Mouse (Mus musculus) duodenum, adult 2 months (tissue): ENCODE data around the gene Gm3854. TPM values are rescaled to one million over a fixed set of nuclear protein-coding genes. Genes with fewer than 3 reads are reported as not detected.

Source experiments
- polyA plus RNA-seq: library from polyadenylated mRNA; depleted of rRNA; stranded (reverse); fragments of >200 nt; gene quantifications from 2 replicates; pipeline ENCODE4 v1.2.3, GENCODE M21; 2012; ENCODE audit warnings: low replicate concordance; rRNA removed

Gm3854 gene
- not detected in 2 replicates for polyA plus RNA-seq

DNA sequence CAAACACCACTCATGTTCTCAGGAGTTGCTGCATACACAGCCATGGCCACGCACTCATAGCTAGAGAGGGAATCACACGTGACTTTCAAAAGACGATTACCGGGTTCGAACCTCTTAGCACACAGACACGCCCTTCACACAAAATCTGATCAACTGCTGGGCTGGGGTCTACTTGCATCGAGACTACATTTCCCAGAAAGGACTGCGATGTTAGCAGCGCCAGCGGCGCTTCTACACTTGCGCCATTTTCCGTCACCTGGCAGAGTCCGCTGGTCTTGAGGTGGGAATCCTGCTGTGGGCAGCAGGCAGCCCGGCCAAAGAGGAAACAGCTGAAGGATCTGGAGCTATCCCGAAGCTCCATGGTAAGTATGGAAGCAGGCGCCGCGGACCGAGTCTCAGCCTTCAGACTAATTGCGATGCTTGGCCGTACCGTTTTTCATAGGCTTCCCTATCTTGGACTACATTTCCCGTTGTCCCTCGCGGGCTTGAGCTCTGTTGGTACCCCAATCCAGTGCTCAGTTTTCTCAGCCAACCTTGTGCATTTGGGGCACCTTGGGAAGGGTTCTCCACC is at the start of gene Gm3854:
TSS of gene Gm3854 (plus strand) at position 259 of the 571 bp plus-strand sequence.

DNA sequence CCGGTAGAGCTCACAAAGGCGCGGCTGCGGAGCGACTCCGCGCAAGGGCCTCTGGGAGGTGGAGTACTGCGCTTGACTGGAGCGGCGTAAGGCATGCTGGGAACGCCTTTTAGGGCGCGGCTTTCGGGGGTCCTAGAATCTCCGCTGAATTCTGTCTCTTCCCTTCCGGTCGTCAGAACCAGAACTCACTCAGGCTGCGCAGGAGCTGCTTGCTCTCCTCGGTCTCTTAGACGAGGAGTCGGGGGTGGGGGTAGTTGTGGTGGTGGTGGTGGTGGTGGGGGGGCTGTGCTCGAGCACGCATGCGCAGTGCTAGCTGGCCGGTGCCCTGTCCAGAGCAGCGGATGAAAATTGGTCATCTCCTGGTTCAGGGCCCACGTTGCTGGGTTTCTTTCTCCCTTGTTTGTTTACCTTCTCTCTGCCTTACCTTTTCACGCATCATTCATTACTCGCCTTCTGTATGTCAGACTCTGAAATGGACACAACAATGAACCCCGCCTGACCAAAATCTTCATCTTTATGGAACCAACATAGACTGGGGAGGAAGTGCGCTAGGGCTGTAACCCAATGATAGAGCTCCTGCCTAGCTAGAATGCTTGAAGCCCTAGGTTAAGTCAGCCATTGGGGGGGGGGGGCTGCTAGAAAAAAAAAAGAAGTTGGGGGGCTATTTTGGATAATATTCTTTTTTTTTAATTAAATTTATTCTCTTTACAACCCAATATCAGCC is 12.2 kb upstream of the Gm3854 start, which contains the start of gene Zfp583:
TSS of gene Zfp583 (minus strand) at position 53 of the 724 bp plus-strand sequence.

DNA sequence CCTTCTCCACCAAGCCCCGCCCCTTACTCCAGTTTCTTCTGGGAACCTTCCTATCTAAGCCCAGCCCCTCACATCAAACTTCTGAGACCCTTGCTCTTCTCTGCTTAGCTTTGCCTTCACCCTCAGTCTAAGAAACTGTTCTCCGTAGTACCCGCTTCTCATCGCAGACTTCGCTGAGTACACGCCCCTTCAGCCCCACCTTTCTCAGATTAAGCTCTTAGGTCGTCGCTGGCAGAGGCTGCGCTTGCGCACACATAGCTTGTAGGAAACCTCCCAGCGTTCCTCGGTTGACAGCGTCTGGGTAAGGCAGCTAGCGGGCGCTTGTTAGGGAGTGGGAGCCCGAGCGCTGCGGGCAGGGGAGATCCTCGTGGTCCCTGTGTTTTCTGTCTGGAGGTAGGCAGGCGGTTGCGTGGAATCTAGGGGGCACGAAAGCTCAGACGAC is 19.5 kb downstream of the Gm3854 start, which contains the start of gene Zfp78:
TSS of gene Zfp78 (plus strand) at position 234 of the 442 bp plus-strand sequence.

DNA sequence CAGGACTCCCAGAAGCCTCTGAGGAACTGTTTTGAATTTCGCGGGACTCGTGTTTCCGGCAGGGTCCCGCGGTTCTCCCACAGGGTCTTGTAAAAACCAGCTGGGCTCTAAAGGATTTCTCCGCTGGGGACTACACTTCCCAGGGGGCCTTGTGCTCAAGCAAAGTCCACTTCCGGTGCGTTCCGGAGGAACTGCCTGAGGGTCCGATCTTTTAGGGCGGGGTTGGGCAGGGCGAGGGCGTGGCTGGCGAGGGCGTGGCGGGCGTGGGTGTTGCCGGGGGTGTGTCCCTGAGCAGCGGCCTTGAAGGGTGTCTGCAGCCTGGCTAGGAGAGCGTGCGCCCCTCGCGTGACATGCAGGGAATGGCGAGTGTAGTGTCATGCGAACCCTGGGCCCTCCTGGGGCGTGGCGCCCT is 39.5 kb downstream of the Gm3854 start, which contains the start of gene Zfp28:
TSS of gene Zfp28 (plus strand) at position 252 of the 412 bp plus-strand sequence.

DNA sequence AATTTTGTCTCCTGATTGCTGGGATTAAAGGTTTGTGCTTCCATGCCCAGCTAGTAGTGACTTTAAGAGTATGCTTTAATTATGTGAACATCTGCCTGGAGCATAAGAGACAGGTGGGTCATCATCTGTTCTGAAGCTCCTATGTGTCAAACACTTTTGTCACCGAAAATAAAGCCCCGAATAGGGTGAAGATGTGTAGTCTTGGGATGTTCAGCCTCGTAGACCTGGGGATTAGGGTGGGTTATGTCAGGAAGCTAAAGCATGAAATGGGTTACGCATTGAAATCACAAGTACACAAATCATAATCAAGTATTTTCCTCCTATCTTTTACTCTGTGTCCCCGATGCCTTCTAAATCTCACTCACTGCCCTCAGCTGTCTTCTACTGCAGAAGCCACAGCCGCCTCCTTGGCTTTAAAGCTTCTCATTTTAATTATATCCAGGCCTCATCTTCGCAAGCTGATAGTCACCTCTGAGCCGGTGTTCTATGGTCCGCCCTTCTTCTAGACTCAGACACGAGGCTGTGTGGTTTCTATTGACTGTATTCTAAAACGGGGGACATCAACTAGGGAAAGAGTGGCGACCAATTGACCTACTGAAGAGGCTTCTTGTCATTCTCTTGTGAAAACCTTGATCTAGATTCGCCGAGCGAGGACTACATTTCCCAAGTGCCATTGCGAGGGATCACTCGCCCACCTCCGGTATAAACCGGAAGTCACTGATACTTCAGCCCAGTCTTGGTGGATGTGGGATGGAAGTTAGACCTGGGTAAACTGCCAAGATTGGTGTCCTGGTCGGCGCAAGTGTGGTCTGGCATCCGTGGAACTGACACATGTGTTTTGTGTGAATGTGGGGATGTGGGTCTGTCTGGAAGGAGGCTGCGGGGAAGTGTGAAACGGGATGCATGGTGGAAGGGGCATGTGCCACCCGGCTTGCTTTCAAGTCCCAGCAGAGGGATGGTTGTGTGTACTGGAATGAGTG is 54.7 kb downstream of the Gm3854 start, which contains the start of gene Smim17:
TSS of gene Smim17 (plus strand) at position 720 of the 980 bp plus-strand sequence.

Other genes starting within 250 kb of the Gm3854 start
- 45.1 and 57.5 TPM in 2 replicates for gene Zfp787, start 187.8 kb upstream of the Gm3854 start, polyA plus RNA-seq
- gene Zfp444, start 171.5 kb upstream of the Gm3854 start, polyA plus RNA-seq = 17.5 and 42.8 TPM in 2 replicates
- gene Galp, start 146.7 kb upstream of the Gm3854 start, polyA plus RNA-seq = not detected in 2 replicates
- gene Zscan5b, start 121.5 kb upstream of the Gm3854 start, polyA plus RNA-seq = not detected in 2 replicates
- gene Epp13, start 91.0 kb upstream of the Gm3854 start, polyA plus RNA-seq = not detected in 2 replicates
- 0.12 TPM in 1 of 2 replicates, not detected in the other for gene Zfp667, start 57.2 kb upstream of the Gm3854 start, polyA plus RNA-seq
- gene Zfp583, start 12.5 kb upstream of the Gm3854 start, polyA plus RNA-seq = not detected in 2 replicates
- 0.02 TPM in 1 of 2 replicates, not detected in the other for gene Zfp78, start 19.5 kb downstream of the Gm3854 start, polyA plus RNA-seq
- 0.18 and 0.23 TPM in 2 replicates for gene Zfp28, start 39.5 kb downstream of the Gm3854 start, polyA plus RNA-seq
- gene Smim17, start 55.0 kb downstream of the Gm3854 start, polyA plus RNA-seq = not detected in 2 replicates
- not detected in 2 replicates for gene Gm20715, start 66.5 kb downstream of the Gm3854 start, polyA plus RNA-seq
- not detected in 2 replicates for gene Olfr1344, start 94.9 kb downstream of the Gm3854 start, polyA plus RNA-seq
- not detected in 2 replicates for gene Olfr1336, start 112.4 kb downstream of the Gm3854 start, polyA plus RNA-seq
- not detected in 2 replicates for gene Olfr1346, start 123.3 kb downstream of the Gm3854 start, polyA plus RNA-seq
- not detected in 2 replicates for gene Olfr5, start 143.2 kb downstream of the Gm3854 start, polyA plus RNA-seq
- not detected in 2 replicates for gene Olfr1347, start 156.0 kb downstream of the Gm3854 start, polyA plus RNA-seq
- not detected in 2 replicates for gene Olfr1348, start 165.0 kb downstream of the Gm3854 start, polyA plus RNA-seq
- not detected in 2 replicates for gene Olfr1349, start 179.2 kb downstream of the Gm3854 start, polyA plus RNA-seq
- gene Olfr1350, start 221.1 kb downstream of the Gm3854 start, polyA plus RNA-seq = not detected in 2 replicates